Mouse (Mus musculus) thymus, postnatal 4 days (tissue): ENCODE results near the gene Adra2b.

Experiments used
- DNase-seq: peaks from one replicate; pipeline ENCODE4 v3.0.0; 2021

Gene Adra2b

GRCm38 (mm10) chr2:127362459-127363281 lies at the start of gene Adra2b:
TSS of gene Adra2b (plus strand) at chr2:127363208.
- DNase-seq: peak; percentile 91

DNA sequence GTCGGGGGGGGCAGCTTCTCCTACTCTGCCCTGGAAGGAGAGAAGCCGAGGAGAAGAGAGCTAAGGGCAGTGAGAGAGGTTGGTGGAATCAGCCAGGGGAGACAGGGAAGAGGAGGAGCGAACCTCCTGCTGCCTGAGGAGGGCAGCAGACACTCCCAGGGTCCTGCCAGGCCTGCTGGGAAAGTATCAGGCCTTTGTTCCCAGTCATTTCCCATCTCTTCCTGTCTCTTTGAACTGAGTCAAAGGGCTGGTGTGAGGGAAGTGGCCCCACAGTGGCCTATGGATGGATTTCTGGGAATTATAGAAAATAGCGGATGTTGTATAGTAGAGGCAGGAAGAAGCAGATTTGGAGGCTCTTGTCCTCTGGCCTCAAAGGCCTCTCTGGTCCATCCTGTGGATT lies 49.1 kb upstream of the Adra2b start:
- peak; percentile 53 for DNase-seq

DNA sequence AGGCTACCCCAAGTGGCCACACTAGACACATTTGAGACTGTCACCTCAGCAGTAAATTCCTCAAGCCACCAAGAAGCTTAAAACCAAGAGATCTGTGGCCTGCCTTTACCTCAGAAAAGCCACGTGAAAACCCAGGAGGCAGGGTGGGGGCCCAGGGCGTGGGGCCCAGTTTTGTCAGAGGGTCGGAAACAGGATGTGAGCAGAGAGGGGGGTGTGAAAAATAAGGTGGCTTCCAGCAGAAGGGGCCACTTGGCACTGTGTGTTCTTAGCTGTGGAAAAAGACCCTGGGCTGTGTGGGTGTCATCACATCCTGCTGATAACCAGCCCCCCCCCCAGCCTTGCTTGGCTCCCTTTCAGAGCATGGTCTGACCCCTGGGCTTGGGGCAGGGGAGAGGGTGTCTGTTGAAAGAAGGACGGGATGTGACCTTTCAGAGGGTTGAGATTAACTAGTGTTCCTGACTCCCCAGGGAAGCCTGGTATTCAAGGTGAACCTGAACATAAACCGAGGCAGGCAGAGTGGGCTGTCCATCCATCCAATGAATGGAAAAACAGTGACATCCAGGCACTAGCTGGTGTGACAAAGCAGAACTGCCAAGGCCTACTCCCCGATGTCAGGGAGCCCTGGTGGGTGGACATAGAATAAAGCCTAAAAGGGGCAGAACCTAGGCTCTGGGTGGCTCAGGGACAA lies 48.4 kb upstream of the Adra2b start:
- peak; percentile 86 for DNase-seq

DNA sequence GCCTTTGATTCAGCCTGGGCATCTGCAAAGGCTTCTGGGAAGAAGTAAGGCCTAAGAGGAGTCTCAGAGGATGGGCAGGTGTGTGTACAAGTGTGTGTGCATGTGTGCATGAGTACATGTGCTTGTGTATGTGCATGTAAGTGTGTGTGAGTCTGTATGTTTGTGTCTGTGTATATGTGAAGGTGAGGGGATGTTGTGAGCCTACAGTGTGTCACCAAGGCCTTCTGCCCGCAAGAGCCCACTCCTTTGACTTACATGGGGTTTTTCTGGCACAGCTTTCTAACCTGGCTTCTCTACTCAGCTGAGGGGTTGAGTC lies 47.9 kb upstream of the Adra2b start:
- DNase-seq: no peak

DNA sequence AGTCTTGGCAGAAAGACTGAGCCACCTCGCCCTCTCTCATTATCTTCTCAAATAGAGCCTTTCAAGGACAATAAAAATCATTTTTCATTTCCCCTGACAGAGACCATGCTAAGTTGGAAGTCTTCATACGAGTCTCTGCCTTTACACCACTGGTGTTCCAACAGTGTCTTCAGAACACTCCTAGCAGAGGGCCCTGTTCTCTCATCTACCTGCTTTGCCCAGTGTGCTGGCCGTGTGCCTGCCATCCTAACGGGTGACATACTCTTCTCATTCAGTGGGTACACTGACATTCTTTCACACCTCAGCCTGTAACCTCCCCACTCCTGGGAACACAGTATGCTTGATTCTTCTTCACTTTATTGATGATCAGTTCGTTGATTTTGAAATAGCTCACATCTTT lies 46.6 kb upstream of the Adra2b start:
- DNase-seq: peak; percentile 8

DNA sequence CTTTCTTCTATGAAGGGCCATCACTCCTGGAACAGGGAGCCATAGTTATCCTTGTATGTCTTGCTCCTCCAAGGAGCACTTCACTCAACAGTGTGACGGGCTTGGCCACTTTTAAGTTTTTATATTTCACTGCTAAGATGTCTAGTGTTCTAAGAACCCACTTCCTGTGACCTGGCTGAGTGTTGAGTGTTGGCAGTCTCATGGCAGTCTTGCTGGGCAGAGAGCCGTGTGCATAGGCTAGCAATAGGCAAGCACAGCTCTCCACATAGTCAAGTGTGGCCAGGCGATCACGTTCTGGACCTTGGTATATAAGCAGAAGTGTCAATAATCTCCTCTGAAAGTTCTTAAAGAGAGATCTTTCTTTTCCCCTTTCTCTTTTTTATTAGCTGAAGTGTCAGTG lies 44.9 kb upstream of the Adra2b start:
- DNase-seq: peak; percentile 40

- no peak for DNase-seq
These were observed 43.9 kb upstream of the Adra2b start for GRCm38 (mm10) chr2:127319071-127319470.

GRCm38 (mm10) chr2:127322671-127323285 lies 40.2 kb upstream of the Adra2b start:
- DNase-seq: no peak

DNA sequence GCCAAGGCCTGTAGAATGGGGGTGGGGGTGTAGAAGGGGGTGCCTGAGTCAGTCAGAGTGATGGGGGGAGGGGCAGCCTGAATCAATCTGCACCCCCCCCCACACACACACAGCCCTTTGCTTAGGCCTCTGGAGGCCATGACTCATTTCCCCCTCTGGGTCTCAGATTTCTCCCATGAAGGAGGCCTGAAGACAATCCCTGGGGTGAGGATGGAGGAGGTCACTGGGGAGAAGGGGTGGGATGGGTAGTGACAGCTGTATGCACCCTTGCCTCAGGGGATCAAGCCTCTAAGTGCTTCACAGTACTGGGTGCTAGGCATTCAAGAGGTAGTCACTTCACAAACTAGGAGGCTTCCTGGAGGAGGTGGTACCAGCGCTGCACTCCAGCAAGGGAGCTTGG lies 39.3 kb upstream of the Adra2b start:
- DNase-seq: no peak

DNA sequence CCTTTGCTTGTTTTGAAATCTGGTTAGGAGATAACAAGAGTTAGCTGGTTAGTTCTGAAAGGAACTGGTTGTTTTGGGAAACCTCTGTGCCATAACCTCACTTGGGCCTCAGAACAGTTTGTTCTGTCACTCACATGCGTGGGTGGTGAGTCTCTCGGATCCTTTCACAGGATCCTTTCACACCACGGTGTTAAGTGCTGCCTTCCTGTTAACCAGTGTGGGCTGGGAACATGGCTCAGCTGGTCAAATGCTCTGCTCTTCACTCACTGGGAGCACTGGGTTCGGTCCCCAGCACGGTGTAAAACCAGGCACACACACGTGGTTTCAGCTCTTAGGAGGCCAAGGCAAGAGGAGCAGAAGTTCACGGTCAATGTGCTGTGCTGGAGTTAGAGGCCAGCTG lies 38.6 kb upstream of the Adra2b start:
- DNase-seq: no peak

DNA sequence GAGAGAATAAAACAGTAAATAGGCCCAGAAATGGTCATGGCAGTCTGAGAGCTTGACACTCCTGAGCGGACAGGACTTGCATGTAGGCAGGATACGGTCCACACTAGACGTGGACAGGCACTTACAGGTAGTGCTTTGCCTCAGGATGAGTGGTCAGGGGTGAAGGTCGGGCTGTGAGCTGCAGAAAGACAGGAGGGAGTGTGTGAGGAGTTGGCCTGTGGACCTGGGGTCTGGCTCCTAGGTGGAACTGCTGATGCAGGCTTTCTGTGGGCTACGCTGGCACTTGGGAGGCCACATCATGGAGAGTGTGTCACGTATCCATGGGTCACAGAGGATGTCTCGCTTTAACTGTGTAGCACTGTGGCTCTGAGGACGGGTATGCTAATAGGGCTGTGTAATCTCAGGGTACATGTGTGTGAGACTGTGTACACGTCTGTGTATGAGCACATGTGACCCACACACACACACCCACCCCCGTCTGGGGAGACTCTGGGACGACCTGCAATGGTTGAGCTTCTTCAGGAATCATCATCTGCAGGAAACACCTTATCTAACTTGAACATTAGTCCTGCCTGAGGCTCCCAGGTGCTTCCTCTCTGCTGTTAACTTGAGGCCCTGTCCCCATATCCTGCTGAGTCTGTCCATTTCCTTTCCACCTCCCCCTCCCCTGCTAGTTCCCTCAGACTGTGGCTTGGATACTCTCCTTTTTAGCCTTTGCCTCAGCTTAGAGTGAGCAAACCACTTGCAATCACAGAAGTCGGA lies 34.7 kb upstream of the Adra2b start:
- peak; percentile 52 for DNase-seq

- DNase-seq: peak; percentile 80
These were observed 30.0 kb upstream of the Adra2b start for GRCm38 (mm10) chr2:127332807-127333570.

GRCm38 (mm10) chr2:127333945-127334603 lies 28.9 kb upstream of the Adra2b start:
- DNase-seq: peak; percentile 74

GRCm38 (mm10) chr2:127335078-127335541 lies 27.9 kb upstream of the Adra2b start:
- DNase-seq: peak; percentile 89

- DNase-seq: peak; percentile 97
These were observed 27.1 kb upstream of the Adra2b start, which contains the start of gene Dusp2 for GRCm38 (mm10) chr2:127335767-127336496. TSS of gene Dusp2 (plus strand) at chr2:127336159.

DNA sequence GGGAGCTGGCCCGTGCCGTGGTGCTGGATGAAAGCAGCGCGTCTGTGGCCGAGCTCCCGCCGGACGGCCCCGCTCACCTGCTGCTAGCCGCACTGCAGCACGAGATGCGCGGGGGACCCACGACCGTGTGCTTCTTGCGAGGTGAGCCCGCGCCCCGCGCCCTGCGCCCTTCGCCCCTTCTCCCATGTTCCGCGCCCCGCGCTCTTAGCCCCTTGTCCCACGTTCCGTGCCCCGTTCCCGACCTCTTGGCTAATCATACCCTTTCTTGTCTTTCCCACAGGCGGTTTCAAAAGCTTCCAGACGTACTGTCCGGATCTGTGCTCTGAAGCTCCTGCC lies 26.5 kb upstream of the Adra2b start:
- no peak for DNase-seq

- DNase-seq: no peak
These were observed 26.1 kb upstream of the Adra2b start for GRCm38 (mm10) chr2:127336885-127337284.

- peak; percentile 79 for DNase-seq
These were observed 25.5 kb upstream of the Adra2b start for GRCm38 (mm10) chr2:127337531-127337930.

DNA sequence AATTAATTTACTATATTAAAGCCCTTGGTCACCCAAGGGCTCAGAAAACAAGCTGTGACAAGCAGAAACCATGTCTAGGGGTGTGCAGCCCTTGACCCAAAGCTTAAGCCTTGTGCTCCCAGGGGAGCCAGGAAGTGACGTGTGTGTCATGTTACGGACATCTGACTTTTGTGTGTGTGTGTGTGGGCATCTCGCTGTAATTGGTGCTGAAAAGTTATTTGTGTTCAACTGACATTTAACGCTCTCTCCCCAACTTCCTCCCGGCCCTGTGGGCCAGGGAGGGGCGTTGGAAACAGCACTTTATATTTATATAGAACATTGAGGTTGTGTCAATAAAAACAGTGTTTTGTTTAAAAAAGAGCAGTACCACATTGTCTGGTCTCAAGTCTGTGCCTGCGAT lies 25.0 kb upstream of the Adra2b start:
- DNase-seq: peak; percentile 41

DNA sequence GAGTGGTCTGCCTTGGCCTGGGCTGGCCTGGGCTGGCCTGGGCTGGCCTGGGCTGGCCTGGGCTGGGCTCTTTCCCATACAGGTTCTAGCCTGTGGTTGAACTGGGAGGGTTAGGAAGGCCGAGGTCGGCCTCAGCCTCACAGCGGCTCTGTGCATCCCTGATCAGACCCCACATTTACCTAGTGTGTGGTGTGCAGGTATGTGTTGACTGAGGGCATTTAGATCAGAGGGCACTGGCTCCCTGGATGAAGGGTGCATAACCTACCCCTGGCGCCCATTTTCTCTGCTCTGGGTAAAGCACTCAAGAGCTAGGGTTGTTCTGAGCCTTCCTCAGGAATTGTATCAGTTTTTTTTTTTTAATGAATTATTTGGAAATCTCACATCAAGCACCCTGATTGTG lies 24.6 kb upstream of the Adra2b start, which contains the start of gene Astl:
Gene Astl, plus strand, starts transcription at position 224 of the 400 bp plus-strand sequence.
- no peak for DNase-seq

- DNase-seq: peak; percentile 74
These were observed 24.2 kb upstream of the Adra2b start for GRCm38 (mm10) chr2:127338833-127339232.
